Mouse (Mus musculus) hindbrain, embryonic 12.5 days (tissue): ENCODE measurements around the gene Card9. TPM values are rescaled to one million over a fixed set of nuclear protein-coding genes. Genes with fewer than 3 reads are reported as not detected.

Experiments
- ATAC-seq: fragments of 200-750 bp; cut with Nextera tagmentation; 2 replicates; pipeline ENCODE4 v1.8.0; 2017; ENCODE audit warnings: moderate TSS enrichment; ENCODE audit not compliant: low FRiP score
- H3K27ac ChIP-seq: fragments of 300-500 bp; sonication (generic); 2 replicates; pipeline ENCODE4 v1.5.1; 2016; ENCODE audit warnings: mild to moderate bottlenecking
- H3K27me3 ChIP-seq: fragments of 300-500 bp; sonication (generic); 2 replicates; pipeline ENCODE4 v1.6.1; 2016; ENCODE audit warnings: mild to moderate bottlenecking
- H3K36me3 ChIP-seq: fragments of 300-500 bp; sonication (generic); 2 replicates; pipeline ENCODE4 v1.6.1; 2016; ENCODE audit warnings: mild to moderate bottlenecking
- H3K4me1 ChIP-seq: fragments of 300-500 bp; sonication (generic); 2 replicates; pipeline ENCODE4 v1.6.1; 2016
- H3K4me2 ChIP-seq: fragments of 300-500 bp; sonication (generic); replicated peaks from 2 replicates; pipeline ENCODE4 v1.6.1; 2016; ENCODE audit warnings: mild to moderate bottlenecking
- H3K4me3 ChIP-seq: fragments of 300-500 bp; sonication (generic); 2 replicates; pipeline ENCODE4 v1.5.1; 2016; ENCODE audit warnings: mild to moderate bottlenecking
- H3K9ac ChIP-seq: fragments of 300-500 bp; sonication (generic); 2 replicates; pipeline ENCODE4 v1.6.1; 2016; ENCODE audit warnings: mild to moderate bottlenecking, moderate library complexity
- H3K9me3 ChIP-seq: fragments of 300-500 bp; sonication (generic); replicated peaks from 2 replicates; pipeline ENCODE4 v1.6.1; 2016; ENCODE audit warnings: mild to moderate bottlenecking
- WGBS: fragments of 180-500 bp; shearing (Covaris S2); methylation state at CpG from one replicate; pipeline ENCODE4 v1.1.7; 2016; 5-methylcytosine and 5-hydroxymethylcytosine counted together
- polyA plus RNA-seq: library from polyadenylated mRNA; unstranded; fragments of >200 nt; fragmentation: Nextera tagmentation; extraction: Ambion mirVana; gene quantifications from 2 replicates; pipeline ENCODE4 v1.2.1, GENCODE M21; 2016

Gene Card9
- polyA plus RNA-seq, 1 experiment from 2014 or later, result 1.1 TPM

DNA sequence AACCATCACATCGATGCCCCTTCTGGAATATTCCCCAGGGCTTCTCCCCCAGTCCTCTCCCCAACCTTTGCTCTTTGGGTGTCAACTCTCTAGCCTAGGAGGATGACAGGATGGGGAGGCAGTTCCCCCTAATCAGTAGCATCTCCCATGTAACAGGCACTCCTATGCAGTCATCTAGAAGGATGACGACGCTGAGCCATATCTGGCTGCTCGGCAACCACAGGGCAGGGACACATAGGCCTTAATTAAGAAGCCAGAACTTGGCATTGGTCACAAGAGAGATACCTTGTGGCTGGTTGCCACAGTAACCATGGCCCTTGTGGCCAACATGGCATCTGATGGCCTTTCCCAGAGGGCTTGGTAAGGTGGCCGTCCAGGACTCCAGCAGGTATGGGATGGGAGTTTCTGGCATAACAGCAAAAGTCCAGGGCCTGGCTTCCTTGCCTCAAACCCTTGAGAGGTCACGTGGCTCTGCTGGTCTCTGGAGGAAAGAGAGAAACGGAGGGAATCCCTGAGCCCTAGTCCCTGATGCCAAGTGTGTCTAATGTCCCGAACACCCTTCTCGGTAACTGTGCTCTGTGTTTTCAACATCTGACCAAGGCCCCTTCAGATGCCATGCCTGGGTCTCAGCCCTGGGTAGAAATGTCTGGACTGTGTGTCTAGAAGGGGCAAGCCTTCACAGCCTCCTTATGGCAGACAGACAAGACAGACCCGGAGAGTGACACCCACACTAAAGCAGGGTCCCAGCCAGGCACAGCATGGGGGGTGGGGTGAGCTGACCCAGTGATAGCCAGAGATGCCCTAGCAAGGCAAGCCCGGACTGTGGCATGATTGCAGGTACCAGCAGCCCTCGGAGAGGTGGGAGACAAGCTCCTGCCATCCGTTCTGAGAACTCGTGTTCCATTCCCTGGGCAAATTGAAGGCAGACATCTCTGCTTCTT is 40.2 kb downstream of the Card9 start:
- H3K27me3 ChIP-seq, result no peaks in the 10 kb centered on the region
- H3K4me2 ChIP-seq, result no peak overlapping the region
- ATAC-seq, result no peak
- no peaks in the 10 kb centered on the region for H3K9me3 ChIP-seq
- no peak overlapping the region for H3K9ac ChIP-seq
- 87% methylated on average over 14 of the region's 14 CpGs for WGBS
- H3K4me1 ChIP-seq, result peaks cover 42% of the 10 kb centered on the region
- H3K36me3 ChIP-seq, result peaks cover 38% of the 10 kb centered on the region
- no peak overlapping the region for H3K27ac ChIP-seq
- H3K4me3 ChIP-seq, result no peak overlapping the region

- Histone ChIP-seq H3K4me2 (no peak overlapping the region), H3K27ac (no peak overlapping the region), H3K9me3 (no peaks in the 10 kb centered on the region), H3K4me3 (no peak overlapping the region), H3K36me3 (peaks cover 29% of the 10 kb centered on the region), H3K9ac (0 out of 2 replicates have a peak overlapping the region, but pooled peaks have one; percentile 0), H3K27me3 (no peaks in the 10 kb centered on the region), H3K4me1 (peaks cover 47% of the 10 kb centered on the region)
- WGBS, result 90% methylated on average over 13 of the region's 13 CpGs
- no peak for ATAC-seq
Observed at GRCm38 (mm10) chr2:26319519-26320244, 41.0 kb downstream of the Card9 start.

GRCm38 (mm10) chr2:26319109-26319508 is 41.6 kb downstream of the Card9 start:
- 0 out of 2 replicates have a peak overlapping the region, but pooled peaks have one; percentile 0 for H3K9ac ChIP-seq
- no peak overlapping the region for H3K4me3 ChIP-seq
- peaks cover 24% of the 10 kb centered on the region for H3K36me3 ChIP-seq
- no peak for ATAC-seq
- peaks cover 51% of the 10 kb centered on the region for H3K4me1 ChIP-seq
- H3K27me3 ChIP-seq, result no peaks in the 10 kb centered on the region
- H3K27ac ChIP-seq, result no peak overlapping the region
- H3K9me3 ChIP-seq, result no peaks in the 10 kb centered on the region
- 93% methylated on average over 9 of the region's 9 CpGs for WGBS
- no peak overlapping the region for H3K4me2 ChIP-seq

GRCm38 (mm10) chr2:26317991-26318672 is 42.6 kb downstream of the Card9 start:
- H3K9me3 ChIP-seq, result no peaks in the 10 kb centered on the region
- WGBS, result 86% methylated on average over 3 of the region's 3 CpGs

DNA sequence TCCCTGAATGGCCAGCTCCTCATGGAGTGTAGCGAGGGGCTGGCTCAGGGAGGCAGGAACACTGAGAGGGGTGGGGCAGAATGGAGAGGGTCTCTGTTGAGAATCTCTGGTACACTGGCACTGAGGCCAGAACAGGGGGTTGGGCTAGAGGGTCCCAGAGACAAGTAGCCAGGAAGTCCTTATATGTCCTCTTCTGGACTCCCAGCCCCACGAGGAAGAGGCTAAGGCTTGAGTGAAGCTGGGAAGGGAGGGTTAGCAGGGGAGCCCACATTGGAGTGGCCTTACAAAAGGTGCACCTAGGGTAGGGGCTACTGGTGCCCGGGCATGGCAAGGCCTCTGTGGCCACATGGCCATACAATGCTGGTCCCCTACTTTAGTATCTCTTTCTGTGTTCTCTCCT is 43.3 kb downstream of the Card9 start:
- H3K9me3 ChIP-seq, result no peaks in the 10 kb centered on the region
- peak overlapping the region; percentile 82 for H3K4me3 ChIP-seq
- 74% methylated on average over 3 of the region's 3 CpGs for WGBS
- H3K27ac ChIP-seq, result peak overlapping the region; percentile 25
- H3K4me1 ChIP-seq, result peaks cover 52% of the 10 kb centered on the region
- H3K36me3 ChIP-seq, result peaks cover 6% of the 10 kb centered on the region
- ATAC-seq, result no peak
- H3K9ac ChIP-seq, result peak overlapping the region; percentile 94
- H3K4me2 ChIP-seq, result peak overlapping the region; percentile 94
- H3K27me3 ChIP-seq, result no peaks in the 10 kb centered on the region

More at GRCm38 (mm10) chr2:26317991-26318672, 42.6 kb downstream of the Card9 start:
- H3K4me1 ChIP-seq, result peaks cover 52% of the 10 kb centered on the region
- ATAC-seq, result no peak
- peak overlapping the region; percentile 94 for H3K4me2 ChIP-seq
- H3K36me3 ChIP-seq, result peaks cover 14% of the 10 kb centered on the region
- H3K4me3 ChIP-seq, result no peak overlapping the region
- H3K27ac ChIP-seq, result no peak overlapping the region
- H3K27me3 ChIP-seq, result no peaks in the 10 kb centered on the region
- H3K9ac ChIP-seq, result peak overlapping the region; percentile 94; the same call in 1 of the 2 replicates

DNA sequence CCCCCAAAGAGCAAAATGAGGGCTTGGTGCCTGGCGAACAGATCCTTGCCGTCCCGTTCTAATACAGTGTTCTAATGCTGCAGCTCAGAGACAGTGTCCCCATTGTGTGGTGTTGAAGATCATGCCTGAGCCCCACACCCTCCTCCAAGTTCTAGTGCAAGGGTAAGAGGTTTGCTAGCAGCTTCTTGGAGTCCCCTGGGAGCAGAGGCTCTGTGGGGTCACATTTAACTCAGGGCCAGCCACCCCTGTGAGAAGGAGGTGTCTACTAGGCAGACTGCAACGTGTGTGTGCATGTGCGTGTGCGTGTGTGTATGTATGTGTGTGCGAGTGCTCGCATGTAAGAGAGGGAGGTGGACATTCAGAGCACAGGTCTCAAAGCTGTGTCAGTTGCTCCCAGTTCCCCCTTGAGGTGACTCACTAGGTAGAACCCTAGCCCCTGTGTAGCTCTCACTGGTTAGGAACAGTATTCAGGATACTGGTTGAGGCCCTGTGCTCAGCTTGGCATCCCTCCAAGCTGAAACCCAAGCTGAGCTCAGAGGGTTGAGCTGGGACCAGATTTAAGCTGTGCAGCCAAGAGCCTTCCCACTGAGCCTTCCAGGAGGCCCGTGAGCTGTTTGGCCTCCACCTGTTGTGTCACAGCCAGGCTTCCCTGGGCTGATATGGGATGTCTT is 44.0 kb downstream of the Card9 start:
- 62% methylated on average over 9 of the region's 9 CpGs for WGBS
- Histone ChIP-seq H3K4me2 (peak overlapping the region; percentile 94), H3K4me3 (peak overlapping the region; percentile 82), H3K4me1 (peaks cover 52% of the 10 kb centered on the region), H3K36me3 (no peaks in the 10 kb centered on the region), H3K27me3 (no peaks in the 10 kb centered on the region), H3K9ac (peak overlapping the region; percentile 94), H3K27ac (peak overlapping the region; percentile 94), H3K9me3 (no peaks in the 10 kb centered on the region)
- ATAC-seq, result no peak

DNA sequence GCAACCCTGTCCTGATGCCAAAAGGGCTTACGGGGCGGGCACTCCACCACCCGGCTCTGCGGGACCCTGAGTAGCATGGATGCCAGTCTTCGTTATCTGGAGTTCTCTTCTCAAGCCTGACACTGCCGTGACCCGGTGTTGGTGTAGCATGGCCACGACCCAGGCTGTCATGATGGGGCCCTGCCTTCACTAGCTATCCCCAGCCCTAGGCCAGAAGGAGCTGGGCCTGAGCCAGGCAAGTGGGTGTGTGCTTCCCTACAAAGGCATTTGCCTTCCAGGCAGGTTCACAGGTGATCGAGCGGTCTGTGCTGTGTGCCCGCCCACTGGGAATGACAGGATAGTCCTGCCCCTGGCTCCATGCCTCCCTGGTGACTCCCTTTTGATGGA is 44.8 kb downstream of the Card9 start:
- Histone ChIP-seq H3K9ac (peak overlapping the region; percentile 94), H3K36me3 (no peaks in the 10 kb centered on the region), H3K27me3 (no peaks in the 10 kb centered on the region), H3K4me3 (peak overlapping the region; percentile 82), H3K4me2 (peak overlapping the region; percentile 94), H3K9me3 (no peaks in the 10 kb centered on the region), H3K27ac (peak overlapping the region; percentile 94), H3K4me1 (peaks cover 52% of the 10 kb centered on the region)
- ATAC-seq, result peak; percentile 44
- WGBS, result under 1% methylated on average over 11 of the region's 11 CpGs

DNA sequence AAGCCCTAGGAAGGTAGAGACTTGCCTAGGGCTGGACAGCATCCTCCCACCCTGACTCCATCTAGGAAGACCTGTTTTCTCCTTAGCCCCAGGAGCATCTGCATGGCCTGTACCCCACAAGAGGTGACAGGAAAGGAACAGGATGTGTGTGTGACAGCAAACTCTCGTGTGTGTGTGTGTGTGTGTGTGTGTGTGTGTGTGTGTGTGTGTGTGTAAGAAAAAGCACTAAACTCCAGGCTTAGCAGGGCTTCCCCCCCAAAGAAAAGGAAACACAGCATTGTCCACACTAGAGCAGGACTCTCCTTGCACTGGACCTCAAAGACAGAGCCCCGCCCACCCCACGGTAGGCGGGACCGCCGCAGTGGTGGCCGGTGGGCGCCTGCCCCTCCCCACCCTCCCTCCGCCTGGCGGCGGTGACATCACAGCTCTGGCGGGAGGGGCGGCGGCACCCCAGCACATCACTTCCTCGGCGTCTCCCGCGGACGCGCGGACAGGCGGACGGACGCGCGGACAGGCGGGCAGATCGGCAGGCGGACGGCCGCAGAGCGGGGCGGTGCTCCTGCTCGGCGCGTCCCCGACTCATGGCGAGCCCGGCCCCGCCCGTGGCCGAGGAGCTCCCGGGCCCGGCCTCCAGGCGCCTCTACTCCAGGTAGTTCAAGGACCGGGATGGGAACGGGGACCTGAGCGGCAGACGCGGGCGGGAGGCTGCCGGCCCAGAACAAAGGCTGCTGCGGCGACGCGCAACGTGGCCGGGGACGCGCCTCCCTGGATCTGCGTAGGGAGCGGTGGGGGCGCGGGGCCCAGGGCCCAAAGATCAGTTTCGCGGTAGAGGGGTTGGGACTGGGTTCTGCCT is 45.4 kb downstream of the Card9 start, which contains the start of gene Gpsm1:
Gene Gpsm1 (plus strand): TSS at position 444 of the 853 bp plus-strand sequence.
- peak within 1 kb of the TSS; percentile 82 for H3K4me3 ChIP-seq
- under 1% methylated on average over 65 of the region's 66 CpGs for WGBS
- peak within 1 kb of the TSS; percentile 94 for H3K9ac ChIP-seq
- H3K4me2 ChIP-seq, result peak within 1 kb of the TSS; percentile 94
- H3K4me1 ChIP-seq, result peaks cover 50% of the 10 kb centered on the region
- ATAC-seq, result peak; percentile 86
- no peaks in the 10 kb centered on the region for H3K9me3 ChIP-seq
- H3K36me3 ChIP-seq, result no peaks in the 10 kb centered on the region
- H3K27me3 ChIP-seq, result no peaks in the 10 kb centered on the region
- H3K27ac ChIP-seq, result peak within 1 kb of the TSS; percentile 94

GRCm38 (mm10) chr2:26314281-26315071 is 46.2 kb downstream of the Card9 start:
- 53% methylated on average over 13 of the region's 13 CpGs for WGBS
- peaks cover 50% of the 10 kb centered on the region for H3K4me1 ChIP-seq
- H3K4me2 ChIP-seq, result peak overlapping the region; percentile 94
- H3K27ac ChIP-seq, result peak overlapping the region; percentile 94
- no peaks in the 10 kb centered on the region for H3K36me3 ChIP-seq
- no peaks in the 10 kb centered on the region for H3K9me3 ChIP-seq
- H3K27me3 ChIP-seq, result no peaks in the 10 kb centered on the region
- no peak for ATAC-seq
- H3K9ac ChIP-seq, result 0 out of 2 replicates have a peak overlapping the region, but pooled peaks have one; percentile 94
- peak overlapping the region; percentile 82 for H3K4me3 ChIP-seq

DNA sequence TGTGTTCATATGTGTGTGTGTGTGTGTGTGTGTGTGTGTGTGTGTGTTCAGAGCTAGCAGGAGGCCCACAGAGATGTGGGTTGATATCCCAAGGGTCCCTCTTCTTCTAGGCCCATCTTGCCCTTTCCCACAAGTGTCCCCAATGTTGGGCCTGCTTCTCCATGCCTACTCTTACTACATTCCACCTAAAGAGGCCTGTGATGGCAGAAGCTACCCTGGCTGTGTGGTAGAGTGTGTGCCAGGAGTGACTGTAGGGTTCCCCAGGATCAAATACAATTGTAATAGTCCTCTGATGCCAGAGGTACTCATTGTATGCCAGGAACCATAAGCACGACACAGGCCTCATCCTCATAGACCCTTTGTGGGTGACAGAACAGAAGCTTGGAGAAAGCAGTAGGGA is 47.3 kb downstream of the Card9 start:
- Histone ChIP-seq H3K27me3 (no peaks in the 10 kb centered on the region), H3K27ac (peak overlapping the region; percentile 49; the same call in 1 of the 2 replicates), H3K9ac (no peak overlapping the region), H3K9me3 (no peaks in the 10 kb centered on the region), H3K4me1 (peaks cover 46% of the 10 kb centered on the region), H3K4me3 (no peak overlapping the region), H3K4me2 (no peak overlapping the region), H3K36me3 (no peaks in the 10 kb centered on the region)
- no peak for ATAC-seq
- WGBS, result 96% methylated on average over 1 of the region's 1 CpGs
